Mouse (Mus musculus) liver, postnatal 0 days (tissue): ENCODE measurements around the gene Nav2.

Experiments
- CTCF ChIP-seq: sonication (generic); IDR thresholded peaks from 2 replicates; pipeline ENCODE4 v1.5.1; 2016; ENCODE audit warnings: antibody characterized with exemption, low read depth
- EP300 ChIP-seq: IDR thresholded peaks from 2 replicates; pipeline ENCODE4 v1.6.1; 2016; ENCODE audit warnings: antibody characterized with exemption, low read depth, mild to moderate bottlenecking

- TF ChIP-seq CTCF (no peak), EP300 (no peak)
Observed at GRCm38 (mm10) chr7:49252444-49252843, 343.9 kb downstream of the Nav2 start.
